Mouse (Mus musculus) thymus, adult 2 months (tissue): ENCODE data around the gene Zfp638. TPM values are rescaled to one million over a fixed set of nuclear protein-coding genes. Genes with fewer than 3 reads are reported as not detected.

Experiments
- DNase-seq: peaks from one replicate; pipeline ENCODE4 v3.0.0; 2021
- H3K27ac ChIP-seq: fragments of 200-500 bp; 2 replicates; pipeline ENCODE4 v1.5.1; 2012; ENCODE audit warnings: low read length, control low read depth; ENCODE audit not compliant: control insufficient read depth, insufficient read depth
- H3K27me3 ChIP-seq: fragments of 200-500 bp; 2 replicates; pipeline ENCODE4 v1.6.1; 2012; ENCODE audit warnings: mild to moderate bottlenecking, low read length, moderate library complexity, mixed read lengths; ENCODE audit not compliant: control insufficient read depth, insufficient read depth
- H3K36me3 ChIP-seq: fragments of 200-500 bp; 2 replicates; pipeline ENCODE4 v1.6.1; 2012; ENCODE audit warnings: mild to moderate bottlenecking, low read length, moderate library complexity; ENCODE audit not compliant: control insufficient read depth, insufficient read depth
- H3K4me1 ChIP-seq: fragments of 200-500 bp; replicated peaks from 2 replicates; pipeline ENCODE4 v1.6.1; 2012; ENCODE audit warnings: low read length; ENCODE audit not compliant: control insufficient read depth, insufficient read depth
- H3K4me3 ChIP-seq: fragments of 200-500 bp; 2 replicates; pipeline ENCODE4 v1.5.1; 2012; ENCODE audit warnings: mild to moderate bottlenecking, low read length, control low read depth, moderate library complexity; ENCODE audit not compliant: control insufficient read depth, insufficient read depth
- CTCF ChIP-seq: fragments of 200-500 bp; IDR thresholded peaks from 2 replicates; pipeline ENCODE4 v1.5.1; 2012; ENCODE audit warnings: mild to moderate bottlenecking, control low read depth, low read length, moderate library complexity, borderline replicate concordance; ENCODE audit not compliant: control insufficient read depth, poor library complexity, insufficient read depth; ENCODE audit errors: extremely low read depth
- POLR2A ChIP-seq: fragments of 200-500 bp; IDR thresholded peaks from 2 replicates; pipeline ENCODE4 v1.6.1; 2012; ENCODE audit warnings: mild to moderate bottlenecking, low read length, control low read depth, moderate library complexity; ENCODE audit not compliant: control insufficient read depth, poor library complexity, insufficient read depth; ENCODE audit errors: extremely low read depth
- WGBS: fragments of 180-500 bp; shearing (Covaris S2); methylation state at CpG from one replicate; pipeline ENCODE4 v1.1.7; 2018; 5-methylcytosine and 5-hydroxymethylcytosine counted together
- polyA plus RNA-seq: library from polyadenylated mRNA; depleted of rRNA; stranded (reverse); fragments of >200 nt; gene quantifications from 2 replicates; pipeline ENCODE4 v1.2.3, GENCODE M21; 2012

Gene Zfp638
- polyA plus RNA-seq, 1 experiment, result 24.2 TPM

DNA sequence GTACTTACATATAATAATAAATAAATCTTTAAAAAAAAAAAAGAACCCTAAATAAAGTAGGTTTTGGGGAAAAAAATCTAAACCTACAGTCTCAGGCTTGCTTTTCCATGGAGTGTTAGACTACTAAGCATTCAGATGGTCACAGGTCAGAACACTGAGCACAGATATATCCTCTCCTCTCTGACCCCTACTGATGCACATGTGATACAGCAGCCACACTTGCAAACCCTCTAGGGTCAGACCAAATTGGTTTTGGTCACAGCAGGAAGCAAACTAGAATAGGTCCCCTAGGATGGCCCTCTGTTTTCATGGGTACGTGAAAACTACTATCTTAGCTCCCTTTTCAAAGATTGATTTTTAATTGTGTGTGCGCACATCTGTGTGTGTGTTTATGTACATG is 30.1 kb upstream of the Zfp638 start:
- TF ChIP-seq CTCF, result no peak
- no peak for TF ChIP-seq POLR2A
- no peak for DNase-seq
- H3K4me3 ChIP-seq, result no peak overlapping the region
- H3K27ac ChIP-seq, result no peak overlapping the region
- WGBS, result 95% methylated on average over 2 of the region's 2 CpGs
- H3K27me3 ChIP-seq, result no peaks in the 10 kb centered on the region
- H3K4me1 ChIP-seq, result no peaks in the 10 kb centered on the region
- H3K36me3 ChIP-seq, result no peaks in the 10 kb centered on the region

DNA sequence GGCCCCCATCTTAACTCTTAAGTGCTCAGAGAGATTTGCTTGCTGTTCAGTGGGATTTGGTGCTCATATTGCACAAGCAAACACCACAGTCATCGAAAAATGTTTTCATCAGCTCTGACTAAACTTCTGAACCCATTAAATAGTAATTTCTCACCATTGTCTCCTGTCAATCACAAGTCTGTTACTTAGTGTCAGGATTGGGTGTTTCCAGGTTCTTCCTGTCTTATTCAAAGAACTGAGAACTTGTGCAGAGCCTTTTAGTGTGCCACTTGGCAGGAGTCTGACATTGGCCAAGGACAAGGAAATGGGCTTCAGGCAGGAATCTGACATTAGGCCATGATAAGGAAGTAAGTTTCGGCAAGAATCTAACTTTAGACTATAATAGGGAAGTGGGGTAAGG is 28.9 kb upstream of the Zfp638 start:
- WGBS, result 92% methylated on average over 2 of the region's 2 CpGs
- no peak for DNase-seq
- TF ChIP-seq CTCF (no peak), POLR2A (no peak)
- Histone ChIP-seq H3K36me3 (no peaks in the 10 kb centered on the region), H3K4me3 (no peak overlapping the region), H3K27me3 (no peaks in the 10 kb centered on the region), H3K27ac (no peak overlapping the region), H3K4me1 (no peaks in the 10 kb centered on the region)

DNA sequence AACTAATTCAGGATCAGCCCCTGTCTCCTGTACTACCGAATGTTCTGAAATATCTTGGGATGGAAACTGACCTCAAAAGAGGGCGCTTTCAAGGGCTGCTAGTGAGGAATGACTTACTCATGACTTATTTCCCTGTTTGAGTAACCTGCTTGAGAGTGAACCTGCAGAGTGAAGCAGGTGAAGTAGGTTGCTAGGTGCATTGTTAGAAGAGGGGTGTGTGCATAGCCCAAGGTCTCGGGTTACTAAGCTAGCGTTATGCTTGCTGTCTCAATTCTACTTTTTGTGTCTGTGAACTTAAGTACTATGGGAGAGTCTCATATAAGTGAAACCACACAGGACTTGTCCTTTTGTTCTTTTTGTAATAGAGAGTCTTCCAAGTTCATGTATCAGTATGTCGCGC is 26.8 kb upstream of the Zfp638 start:
- 96% methylated on average over 6 of the region's 6 CpGs for WGBS
- Histone ChIP-seq H3K27ac (no peak overlapping the region), H3K27me3 (no peaks in the 10 kb centered on the region), H3K4me3 (no peak overlapping the region), H3K36me3 (no peaks in the 10 kb centered on the region), H3K4me1 (no peaks in the 10 kb centered on the region)
- no peak for DNase-seq
- no peak for TF ChIP-seq POLR2A
- no peak for TF ChIP-seq CTCF

DNA sequence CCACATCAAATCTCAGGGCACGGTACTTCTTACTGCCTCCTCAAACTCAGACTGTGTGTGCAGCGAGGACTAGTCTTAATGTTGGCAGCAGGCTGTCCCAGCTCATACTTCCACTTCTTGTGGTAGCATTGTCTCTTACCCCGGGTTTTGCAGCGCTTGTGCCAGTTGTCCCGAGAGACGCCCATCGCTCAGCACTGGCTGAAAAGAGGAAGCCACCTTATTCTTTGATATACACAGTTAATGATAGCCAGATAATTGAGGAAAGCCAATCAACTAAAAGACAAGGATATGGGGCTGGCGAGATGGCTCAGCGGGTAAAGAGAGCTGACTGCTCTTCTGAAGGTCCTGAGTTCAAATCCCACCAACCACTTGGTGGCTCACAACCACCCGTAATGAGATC is 22.0 kb upstream of the Zfp638 start:
- Histone ChIP-seq H3K36me3 (no peaks in the 10 kb centered on the region), H3K27ac (no peak overlapping the region), H3K4me1 (no peaks in the 10 kb centered on the region), H3K4me3 (no peak overlapping the region), H3K27me3 (no peaks in the 10 kb centered on the region)
- TF ChIP-seq POLR2A (no peak), CTCF (no peak)
- WGBS, result 45% methylated on average over 10 of the region's 10 CpGs
- no peak for DNase-seq

DNA sequence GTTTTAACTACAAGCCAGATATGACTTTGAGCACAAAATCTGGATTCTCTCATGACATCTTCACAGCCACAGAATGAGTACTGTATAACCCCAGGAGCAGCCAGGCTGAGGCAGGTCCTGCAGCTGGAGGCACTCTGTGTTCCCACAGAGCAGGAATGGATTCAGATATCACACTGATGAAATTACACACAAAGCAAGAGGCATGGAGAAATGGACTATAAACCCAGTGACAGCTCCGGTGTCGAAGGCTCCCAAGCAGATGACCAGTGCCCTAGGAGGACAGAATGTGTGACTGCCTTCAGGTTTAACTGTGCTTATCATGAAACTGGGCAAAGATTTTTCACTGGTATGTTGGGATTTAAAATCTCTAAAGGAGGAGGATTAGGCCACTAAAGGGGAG is 20.8 kb upstream of the Zfp638 start:
- TF ChIP-seq POLR2A (no peak), CTCF (no peak)
- 92% methylated on average over 2 of the region's 2 CpGs for WGBS
- no peaks in the 10 kb centered on the region for H3K27me3 ChIP-seq
- H3K27ac ChIP-seq, result no peak overlapping the region
- H3K4me1 ChIP-seq, result no peaks in the 10 kb centered on the region
- DNase-seq, result no peak
- H3K4me3 ChIP-seq, result no peak overlapping the region
- no peaks in the 10 kb centered on the region for H3K36me3 ChIP-seq

DNA sequence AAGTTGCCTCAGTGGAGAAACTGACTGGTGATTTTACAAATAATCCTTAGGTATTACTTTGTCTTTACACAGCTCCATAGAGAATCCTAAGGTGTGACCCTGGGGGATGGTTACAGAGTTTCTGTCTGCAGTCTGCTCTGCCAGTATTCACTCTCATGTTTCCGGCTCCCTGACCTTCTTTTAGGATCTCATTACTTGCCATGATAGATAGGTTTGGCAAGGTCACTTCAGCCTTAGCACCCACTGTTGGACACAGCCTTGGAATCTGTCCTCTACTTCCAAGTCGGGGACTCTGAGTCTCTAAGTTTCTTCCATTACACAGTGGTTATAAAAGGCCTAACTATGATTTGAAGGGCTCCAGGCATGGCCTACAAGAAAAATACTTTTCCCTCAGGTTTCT is 17.5 kb upstream of the Zfp638 start:
- Histone ChIP-seq H3K36me3 (no peaks in the 10 kb centered on the region), H3K4me3 (no peak overlapping the region), H3K27me3 (no peaks in the 10 kb centered on the region), H3K4me1 (no peaks in the 10 kb centered on the region), H3K27ac (no peak overlapping the region)
- no peak for TF ChIP-seq CTCF
- TF ChIP-seq POLR2A, result no peak
- DNase-seq, result no peak
- WGBS, result 92% methylated on average over 2 of the region's 2 CpGs

DNA sequence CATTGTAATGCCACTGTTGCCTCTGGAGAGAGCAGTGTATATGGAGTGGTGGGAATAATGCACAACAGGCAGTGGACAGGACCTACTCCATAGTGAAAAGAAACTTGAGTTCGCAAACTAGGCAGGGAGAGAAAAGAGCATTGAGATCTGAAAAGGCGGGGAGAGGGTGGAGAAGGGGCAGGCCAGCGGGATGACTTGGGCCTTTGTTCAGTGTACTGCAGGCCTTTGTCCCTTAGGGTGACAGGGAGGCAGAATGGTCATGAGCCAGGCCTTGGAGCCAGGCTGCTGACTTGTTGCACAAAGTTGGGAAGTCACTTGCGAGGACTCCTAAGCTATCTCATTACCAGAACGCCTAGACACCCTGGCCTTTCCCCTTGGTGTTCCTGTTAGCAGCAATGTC is 9.4 kb upstream of the Zfp638 start:
- H3K27ac ChIP-seq, result no peak overlapping the region

More for the DNA sequence above, 9.4 kb upstream of the Zfp638 start:
- Histone ChIP-seq H3K4me3 (no peak overlapping the region), H3K27me3 (no peaks in the 10 kb centered on the region), H3K36me3 (no peaks in the 10 kb centered on the region), H3K4me1 (no peaks in the 10 kb centered on the region)
- no peak for DNase-seq
- 97% methylated on average over 5 of the region's 5 CpGs for WGBS
- TF ChIP-seq CTCF, result no peak
- no peak for TF ChIP-seq POLR2A
